Mouse (Mus musculus): ENCODE measurements around the gene Gas2l3. TPM values are rescaled to one million over a fixed set of nuclear protein-coding genes. Genes with fewer than 3 reads are reported as not detected.

The Gas2l3 gene
- total RNA-seq, 1 experiment from 2014 or later: 8.0 TPM

DNA sequence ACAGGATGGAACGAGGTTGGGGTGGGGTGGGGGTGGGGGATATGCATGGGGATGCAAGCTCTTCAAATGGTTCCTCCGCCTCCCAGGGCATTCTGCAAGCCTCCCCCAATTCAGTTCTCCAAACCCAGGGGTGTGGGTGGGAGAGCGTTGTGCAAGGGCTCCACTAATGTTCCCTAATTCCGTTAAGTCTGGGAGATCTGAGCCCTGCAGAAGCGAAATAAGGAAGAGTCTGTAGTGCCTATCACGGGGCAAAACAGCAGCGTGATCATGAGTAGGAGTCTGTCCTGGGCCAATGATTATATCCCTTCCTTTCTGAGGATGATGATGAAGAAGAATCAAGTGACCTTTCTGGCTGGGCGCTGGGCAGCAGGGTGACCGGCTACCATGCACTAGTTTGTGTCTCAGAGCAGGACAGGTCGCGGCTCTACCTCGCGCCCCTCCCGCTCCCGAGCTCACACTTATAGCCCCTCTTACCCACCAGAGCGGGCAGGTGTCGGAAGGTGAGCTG, 598 bp downstream of the Gas2l3 start:
- DNase-seq: no peak

- no peak for DNase-seq
Measured at GRCm38 (mm10) chr10:89442640-89443039, 1.1 kb downstream of the Gas2l3 start.

GRCm38 (mm10) chr10:89441961-89442360, 1.8 kb downstream of the Gas2l3 start:
- no peak for DNase-seq

- no peak for DNase-seq
Measured at GRCm38 (mm10) chr10:89439380-89439779, 4.4 kb downstream of the Gas2l3 start.

DNA sequence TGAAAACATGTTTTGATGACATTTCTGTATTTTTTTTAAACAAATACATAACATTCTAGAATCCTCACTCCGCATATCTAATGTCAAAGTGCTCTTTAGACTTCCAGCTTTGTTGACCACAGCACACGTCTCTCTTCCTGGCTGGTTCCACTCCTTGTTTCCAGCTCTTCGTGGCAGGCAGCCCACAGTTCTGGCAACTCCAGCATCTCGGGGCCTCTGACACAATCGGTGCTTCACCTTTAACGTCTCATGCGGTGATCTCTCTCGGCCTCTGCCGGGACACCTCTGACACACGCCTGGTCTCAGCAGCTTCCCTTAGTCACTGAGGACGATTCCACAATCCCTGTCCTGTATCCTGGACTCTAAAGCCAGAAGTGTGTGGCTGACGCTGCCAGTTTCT, 5.8 kb downstream of the Gas2l3 start:
- DNase-seq: peak; percentile 15

GRCm38 (mm10) chr10:89437472-89437871, 6.3 kb downstream of the Gas2l3 start:
- DNase-seq: no peak

GRCm38 (mm10) chr10:89435920-89436319, 7.8 kb downstream of the Gas2l3 start:
- DNase-seq: no peak

GRCm38 (mm10) chr10:89435413-89435812, 8.4 kb downstream of the Gas2l3 start:
- DNase-seq: no peak

- no peak for DNase-seq
Measured at GRCm38 (mm10) chr10:89434509-89435210, 9.1 kb downstream of the Gas2l3 start.

DNA sequence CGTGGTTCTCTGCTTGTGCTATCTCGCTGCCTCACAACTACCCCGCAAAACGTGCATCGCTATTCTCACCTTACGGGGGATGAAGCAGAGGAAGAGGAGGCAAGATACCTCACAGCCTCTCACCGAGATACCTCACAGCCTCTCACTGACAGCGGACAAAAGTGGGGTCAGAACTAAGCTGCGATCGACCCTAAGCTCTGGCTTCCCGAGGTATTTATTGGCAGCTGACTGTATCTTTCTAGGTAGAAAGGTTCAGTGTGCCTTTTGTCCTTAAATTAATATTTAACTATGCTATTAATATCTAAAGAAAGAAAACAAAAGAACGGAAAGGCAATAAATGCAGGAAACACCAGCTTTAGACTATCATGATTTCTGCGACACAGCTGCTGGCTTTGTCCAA, 11.0 kb downstream of the Gas2l3 start:
- DNase-seq: no peak

DNA sequence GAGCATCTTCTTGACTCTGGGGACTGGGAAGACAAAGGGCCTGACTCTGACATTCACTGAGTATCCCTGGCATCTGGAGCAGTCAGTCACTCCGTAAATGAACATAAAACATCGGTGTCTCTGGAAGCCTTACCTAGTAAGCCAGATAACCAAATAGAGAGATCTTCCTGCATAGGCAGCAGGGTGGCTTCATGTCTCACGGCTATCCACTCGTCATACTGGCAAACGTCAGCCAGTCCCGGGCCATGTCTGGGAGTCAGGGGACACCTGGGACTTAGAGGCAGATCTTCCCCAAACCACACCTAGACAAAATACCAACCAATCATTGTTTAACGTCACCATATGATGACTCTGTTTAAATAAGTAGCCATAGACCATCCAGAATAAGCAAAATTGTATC, 13.0 kb downstream of the Gas2l3 start:
- DNase-seq: no peak

GRCm38 (mm10) chr10:89424800-89425393, 18.9 kb downstream of the Gas2l3 start:
- DNase-seq: no peak

DNA sequence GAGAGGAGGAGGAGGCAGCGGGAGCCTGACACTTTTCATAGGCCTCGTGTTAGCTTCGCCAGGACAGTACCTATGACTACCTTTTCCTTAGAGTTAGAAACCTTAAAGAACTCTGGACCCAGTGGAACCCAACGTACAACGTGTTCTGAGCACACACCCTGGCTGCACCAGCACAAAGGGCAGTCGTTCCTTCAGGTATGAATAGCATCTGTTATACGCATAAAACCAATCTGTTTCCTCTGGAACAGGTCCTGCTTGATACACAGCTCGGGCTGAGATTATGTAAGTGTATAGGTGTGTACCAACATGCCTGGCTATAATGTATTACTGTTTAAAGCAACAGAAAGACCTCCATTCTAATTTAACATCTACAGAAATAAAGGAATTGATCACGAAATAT, 19.6 kb downstream of the Gas2l3 start:
- no peak for DNase-seq

DNA sequence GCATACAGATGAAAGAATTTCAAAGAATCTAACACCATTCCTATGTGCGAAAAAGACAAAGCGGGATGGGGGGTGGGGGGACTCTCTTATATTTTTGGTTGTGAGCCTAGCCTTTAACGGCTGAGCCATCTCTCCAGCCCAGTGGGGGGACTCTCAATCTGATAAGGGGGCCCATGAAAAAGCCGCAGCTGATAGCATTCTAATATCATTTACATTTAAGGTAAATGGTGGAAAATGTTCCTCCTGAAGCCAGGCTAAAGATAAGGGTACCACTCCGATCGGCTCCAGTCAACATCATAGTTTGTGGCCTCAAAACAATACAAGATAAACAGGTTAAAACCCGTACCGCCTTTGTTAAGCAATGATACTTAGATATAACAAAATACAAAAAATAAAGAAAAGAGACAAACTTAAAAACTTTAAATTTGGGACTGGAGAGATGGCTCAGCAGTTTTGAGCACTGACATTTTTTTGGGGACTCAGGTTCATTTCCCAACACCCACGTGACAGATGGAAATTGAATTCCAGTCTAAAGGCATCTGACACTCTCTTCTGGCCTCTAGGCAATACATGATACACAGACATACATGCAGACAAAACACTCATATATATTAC, 20.5 kb downstream of the Gas2l3 start:
- no peak for DNase-seq

- DNase-seq: no peak
Measured at GRCm38 (mm10) chr10:89422504-89423158, 21.1 kb downstream of the Gas2l3 start.

DNA sequence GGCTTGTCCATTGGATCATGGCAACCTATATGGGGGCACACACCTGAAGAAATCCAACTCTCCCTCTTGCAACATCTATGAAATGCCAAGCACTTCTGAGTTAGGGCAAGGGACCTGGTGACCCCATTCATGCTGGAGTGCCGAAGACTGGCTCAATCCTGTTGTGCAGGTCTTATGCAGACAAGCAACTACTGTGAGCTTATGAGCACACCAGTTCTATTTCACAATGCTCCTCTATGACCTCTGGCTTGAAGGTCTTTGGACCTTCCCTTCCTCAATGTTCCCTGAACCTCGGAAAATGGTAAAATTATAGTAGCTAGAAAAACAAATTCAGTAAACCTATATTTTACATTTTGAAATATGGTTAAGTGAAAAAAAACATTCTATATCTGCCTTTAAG, 25.8 kb downstream of the Gas2l3 start:
- DNase-seq: no peak

DNA sequence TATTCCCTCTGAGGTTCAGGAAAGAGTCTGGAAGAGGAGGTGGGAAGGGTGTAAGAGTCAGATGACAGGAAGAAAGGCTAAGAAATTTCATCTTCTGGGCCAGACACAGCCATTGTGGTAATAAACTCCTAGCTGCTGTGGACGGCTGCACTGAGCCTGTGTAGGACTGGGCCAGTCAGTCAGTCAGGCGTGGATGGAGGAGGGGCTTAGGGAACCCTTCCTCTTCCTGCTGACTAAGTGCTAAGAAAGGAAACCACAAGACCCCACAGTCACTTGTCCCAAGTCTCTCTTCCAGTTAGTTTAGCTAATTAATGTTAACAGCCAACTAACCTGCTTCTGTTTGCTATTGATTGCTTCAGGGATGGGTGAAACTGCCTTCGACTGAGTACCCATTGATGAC, 28.3 kb downstream of the Gas2l3 start:
- DNase-seq: no peak

DNA sequence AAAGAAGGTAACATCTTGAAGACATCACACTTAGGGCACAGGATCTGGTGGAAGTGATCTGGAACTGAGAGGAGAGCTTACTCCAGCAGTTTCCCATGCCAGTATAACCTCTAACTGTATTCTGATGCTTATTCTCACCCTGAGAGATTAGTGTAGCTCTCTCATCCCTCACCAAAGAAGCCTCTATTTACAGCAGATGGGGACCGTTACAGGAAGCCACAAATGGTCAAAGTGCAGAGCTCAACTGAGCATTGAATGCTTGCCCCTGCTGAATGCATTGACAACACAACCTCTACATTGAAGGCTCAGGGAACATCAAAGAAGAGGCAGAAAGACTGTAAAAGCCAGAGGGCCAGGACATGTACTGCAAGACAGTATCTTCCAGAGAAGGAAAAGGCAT, 36.2 kb downstream of the Gas2l3 start:
- no peak for DNase-seq

GRCm38 (mm10) chr10:89406733-89407484, 36.9 kb downstream of the Gas2l3 start:
- no peak for DNase-seq

GRCm38 (mm10) chr10:89404936-89405335, 38.8 kb downstream of the Gas2l3 start:
- no peak for DNase-seq

DNA sequence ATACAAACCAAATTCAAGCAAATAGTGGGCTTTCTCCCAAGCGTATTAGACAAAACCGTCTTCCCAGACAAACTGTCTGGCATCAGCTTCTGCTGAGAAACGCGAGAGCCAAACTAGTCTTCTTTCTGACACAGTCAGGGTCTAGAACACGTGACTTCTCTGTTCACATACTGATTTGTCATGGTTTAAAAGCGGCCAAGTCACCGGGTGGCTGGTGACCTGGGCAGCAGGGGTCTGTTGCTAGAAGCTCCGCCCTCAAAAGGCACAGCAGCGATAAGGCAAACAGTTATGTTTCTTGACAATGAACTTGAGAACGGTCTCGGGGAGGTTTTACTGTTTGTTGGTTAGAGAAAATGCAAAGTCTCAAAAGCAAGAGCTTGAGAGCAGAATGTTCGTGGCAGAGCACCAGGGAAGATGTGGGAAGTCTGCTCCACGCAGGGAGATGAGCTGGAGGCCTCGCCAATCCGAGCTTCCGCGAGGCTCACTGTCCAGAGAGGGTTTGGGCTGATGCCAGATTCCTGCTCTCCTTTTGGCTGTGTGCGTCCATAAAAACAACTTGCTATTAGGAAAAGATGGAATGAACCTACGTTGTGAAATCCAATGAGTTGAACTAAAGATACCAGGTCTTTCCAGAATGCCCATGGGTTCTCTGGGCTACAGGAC, 43.0 kb downstream of the Gas2l3 start:
- DNase-seq: peak; percentile 54

- DNase-seq: peak; percentile 58
Measured at GRCm38 (mm10) chr10:89395823-89396222, 47.9 kb downstream of the Gas2l3 start.
